Mouse (Mus musculus) induced T-regulatory cell, adult 2 months (primary cell): ENCODE data around the gene Kcnh2.

Source experiments
- DNase-seq: peaks from one replicate; pipeline ENCODE4 v3.0.0-alpha.2; 2012; ENCODE audit warnings: low read depth

Gene Kcnh2

DNA sequence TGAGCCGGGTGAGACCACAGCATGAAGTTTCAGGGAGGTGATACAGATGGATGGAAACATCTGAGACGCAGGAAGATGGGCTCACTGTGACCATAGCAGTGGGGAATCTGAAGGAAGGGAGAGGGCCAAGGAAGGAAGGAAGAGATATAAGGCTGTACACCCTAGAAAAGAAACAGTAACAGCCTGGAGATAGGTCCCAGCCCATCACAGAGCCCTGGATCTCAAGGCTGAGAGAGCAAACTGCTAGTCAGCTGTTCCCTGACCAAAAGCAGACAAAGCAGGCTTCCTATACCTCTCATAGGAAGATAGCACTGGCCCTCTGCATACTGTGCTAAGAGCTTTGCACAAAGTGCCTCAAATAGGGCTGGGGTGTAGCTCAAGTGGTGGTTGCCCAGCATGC is 27.3 kb upstream of the Kcnh2 start:
- no peak for DNase-seq

DNA sequence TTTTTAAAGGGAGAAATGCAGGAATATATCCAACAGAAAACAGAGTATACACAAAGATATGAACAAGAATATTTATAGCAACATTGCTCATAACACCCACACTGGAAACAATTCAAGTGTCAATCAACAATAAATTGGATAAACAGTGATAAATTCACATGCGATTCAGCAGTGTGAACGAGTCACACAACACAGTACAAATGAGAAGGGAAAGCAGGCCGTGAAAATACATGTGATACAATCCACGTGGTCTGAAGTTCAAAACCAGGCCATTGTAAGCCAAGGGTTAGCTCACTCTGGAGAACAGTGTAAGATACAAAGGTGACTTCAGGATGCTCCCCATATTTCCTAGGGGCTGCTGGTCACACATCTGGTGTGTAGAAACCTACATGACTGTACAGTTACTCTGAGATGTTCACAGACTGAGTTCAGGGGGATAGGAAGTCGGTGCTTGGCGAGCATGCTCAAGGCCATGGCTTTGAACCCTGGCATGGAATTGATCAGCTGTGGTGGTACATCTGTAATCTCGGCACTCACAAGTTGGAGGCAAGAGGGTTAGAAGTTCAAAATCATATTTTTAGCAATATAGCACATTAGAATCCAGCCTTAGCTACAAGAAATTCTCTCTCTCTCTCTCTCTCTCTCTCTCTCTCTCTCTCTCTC is 23.4 kb upstream of the Kcnh2 start:
- no peak for DNase-seq

DNA sequence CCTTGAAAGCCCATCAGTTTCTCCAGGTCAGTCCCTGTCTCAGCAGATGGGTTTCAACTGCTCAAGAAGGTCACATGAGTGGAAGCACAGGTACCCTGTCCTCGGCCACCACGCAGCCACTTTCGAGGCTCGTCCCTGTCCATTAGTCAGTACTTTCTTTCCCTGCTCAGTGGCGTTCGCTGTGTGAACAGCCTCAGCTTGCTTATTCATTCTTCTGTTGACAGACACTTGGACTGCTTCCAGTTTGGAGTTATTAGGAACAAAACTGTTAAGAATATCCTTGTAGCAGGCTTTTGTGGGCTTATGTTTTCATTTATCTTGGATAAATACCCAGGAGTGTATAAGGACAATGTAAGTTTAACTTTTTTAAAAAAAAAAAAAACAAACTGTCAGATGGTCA is 22.8 kb upstream of the Kcnh2 start:
- no peak for DNase-seq

DNA sequence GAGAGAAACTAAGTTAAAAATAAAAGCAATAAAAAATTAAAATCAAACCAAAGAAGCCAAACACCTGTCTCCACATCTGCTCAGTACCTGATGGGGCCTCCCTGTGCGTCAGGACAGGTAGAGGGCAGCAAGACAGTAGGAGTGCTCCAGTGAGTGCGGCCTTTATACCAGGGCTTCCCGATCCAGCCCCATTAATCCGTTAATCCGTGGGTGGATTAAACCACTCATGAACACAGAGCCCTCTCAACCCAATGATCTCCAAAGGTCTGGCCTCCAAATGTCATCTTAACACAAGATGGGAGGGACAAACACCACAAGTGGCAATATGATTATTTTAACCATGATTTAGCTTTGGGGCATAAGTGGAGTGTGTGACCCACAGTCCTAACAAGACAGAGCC is 22.4 kb upstream of the Kcnh2 start:
- no peak for DNase-seq

DNA sequence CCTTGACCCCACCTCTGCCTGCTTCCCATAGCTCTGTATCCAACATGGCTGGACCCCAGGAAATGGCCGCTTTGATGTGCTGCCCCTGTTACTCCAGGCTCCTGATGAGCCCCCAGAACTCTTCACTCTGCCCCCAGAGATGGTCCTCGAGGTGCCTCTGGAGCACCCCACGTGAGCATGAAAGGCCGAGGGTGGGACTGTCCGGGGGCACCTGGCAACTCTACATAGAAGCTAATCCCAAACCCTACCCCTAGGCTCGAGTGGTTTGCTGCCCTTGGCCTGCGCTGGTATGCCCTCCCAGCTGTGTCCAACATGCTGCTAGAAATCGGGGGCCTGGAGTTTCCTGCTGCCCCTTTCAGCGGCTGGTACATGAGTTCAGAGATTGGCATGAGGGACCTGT is 18.4 kb upstream of the Kcnh2 start:
- DNase-seq: no peak

DNA sequence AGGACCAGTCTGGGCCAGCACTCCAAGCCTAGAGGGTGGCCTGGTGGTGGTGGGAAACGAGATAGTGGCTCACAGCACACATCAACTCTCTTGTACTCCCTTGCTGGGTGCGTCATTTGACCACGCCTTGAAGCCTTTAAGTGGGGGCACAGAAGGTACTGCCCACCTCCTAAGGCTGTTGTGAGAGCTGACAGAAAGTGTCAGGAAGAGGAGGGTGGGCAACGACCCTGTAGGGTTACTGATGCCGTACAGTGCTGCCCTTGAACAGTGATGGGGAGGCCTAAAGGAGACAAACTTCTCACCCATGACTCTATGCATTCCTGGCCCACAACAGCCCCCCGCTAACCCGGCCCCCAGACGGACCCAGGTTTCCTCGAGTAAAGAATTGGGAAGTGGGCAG is 15.0 kb upstream of the Kcnh2 start:
- DNase-seq: no peak

DNA sequence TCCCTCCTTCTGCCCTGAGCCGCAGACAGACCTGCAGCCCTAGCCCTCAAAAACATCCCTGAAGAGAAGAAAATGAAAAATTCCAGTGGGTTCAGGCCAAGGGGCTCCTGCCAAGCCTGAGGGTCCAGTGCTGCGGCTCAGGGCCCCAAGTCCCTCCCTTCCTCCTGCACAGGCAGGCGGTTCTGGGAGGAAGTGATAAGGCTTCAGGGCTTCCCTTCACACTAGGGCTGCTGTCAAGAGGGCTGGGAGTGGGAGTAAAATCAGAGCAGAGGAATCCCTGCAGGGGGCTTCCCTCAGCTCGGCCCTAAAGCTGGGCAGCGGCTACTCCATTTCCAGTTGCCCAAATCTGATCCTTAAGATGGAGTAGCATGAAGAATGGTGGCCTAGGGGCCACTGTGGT is 14.1 kb upstream of the Kcnh2 start:
- DNase-seq: no peak

DNA sequence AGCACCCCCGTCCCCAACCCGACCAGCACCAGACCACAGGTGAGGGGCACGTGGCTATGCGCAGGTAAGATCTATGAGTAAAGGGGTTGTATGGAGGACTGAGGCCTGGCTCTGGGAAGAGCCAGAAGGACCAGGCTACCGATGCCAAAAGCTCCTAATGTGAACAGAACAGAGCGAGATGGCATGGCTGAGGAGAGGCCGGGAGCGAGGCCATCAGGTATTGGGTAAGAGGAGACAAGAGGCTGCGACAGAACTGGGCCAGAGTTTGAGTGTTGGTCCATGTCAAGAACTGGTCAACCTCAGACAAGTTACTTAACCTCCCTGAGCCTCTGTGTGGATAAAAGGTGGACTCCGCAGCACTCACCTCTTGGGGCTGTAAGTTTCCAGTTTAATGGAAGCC is 13.6 kb upstream of the Kcnh2 start:
- no peak for DNase-seq

DNA sequence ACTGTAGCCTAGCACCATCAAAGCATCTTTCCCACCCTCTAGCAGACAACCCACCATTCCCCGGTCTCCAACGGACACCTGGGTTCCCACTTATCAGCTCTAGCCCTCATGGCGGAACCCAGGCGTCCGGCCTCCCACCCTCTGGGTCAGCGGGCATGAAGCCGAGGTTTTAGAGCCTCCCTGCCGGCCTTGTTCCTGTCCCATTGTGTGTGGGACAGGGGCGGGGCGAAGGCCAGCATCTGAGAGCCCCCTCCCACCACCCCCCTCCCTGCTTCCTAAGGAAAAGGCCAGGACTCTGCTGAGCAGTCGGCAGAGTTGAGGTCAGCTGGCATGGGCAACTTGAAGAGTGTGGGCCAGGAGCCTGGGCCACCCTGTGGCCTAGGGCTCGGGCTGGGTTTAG is 13.1 kb upstream of the Kcnh2 start, which contains the start of gene Nos3:
Gene Nos3, plus strand, starts transcription at position 303 of the 400 bp plus-strand sequence.
- DNase-seq: no peak

DNA sequence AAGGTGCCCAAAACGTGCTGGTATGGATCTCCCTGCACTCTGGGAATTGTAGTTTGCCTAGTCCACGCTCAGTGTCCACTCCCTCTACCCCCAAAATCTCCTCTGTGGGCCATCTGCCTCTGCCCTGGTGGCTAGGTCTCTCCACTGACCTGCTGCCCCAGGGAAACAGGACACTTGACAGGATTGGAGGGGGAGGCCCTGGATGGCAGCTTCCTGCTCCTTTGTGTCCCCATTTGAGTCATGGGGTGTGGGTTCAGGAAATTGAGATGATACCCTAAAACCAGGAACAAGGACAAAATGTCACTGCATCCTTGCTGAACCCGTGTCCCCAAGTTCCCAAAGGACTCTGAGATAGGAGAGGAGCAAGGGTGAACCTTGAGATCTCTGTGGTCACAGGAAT is 12.7 kb upstream of the Kcnh2 start:
- DNase-seq: no peak

DNA sequence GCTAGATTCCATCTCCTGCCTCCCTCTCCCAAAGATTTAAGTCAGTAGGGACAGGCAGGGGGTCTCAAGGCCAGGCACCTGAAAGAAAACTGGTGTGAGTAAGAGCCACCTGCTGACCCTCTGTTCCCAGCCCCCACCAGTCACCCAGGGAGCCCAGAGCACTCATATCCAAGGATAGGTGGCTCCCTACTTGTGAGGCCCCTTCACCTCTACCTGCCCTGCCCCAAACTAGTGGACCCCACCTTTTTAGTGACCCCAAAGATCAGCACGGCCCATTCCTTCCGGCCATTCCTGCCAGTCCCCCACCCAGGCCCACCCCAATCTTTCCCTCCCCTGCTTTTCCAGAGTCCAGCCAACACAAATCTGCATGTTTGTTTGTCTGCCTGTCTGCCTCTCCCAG is 12.1 kb upstream of the Kcnh2 start:
- no peak for DNase-seq

DNA sequence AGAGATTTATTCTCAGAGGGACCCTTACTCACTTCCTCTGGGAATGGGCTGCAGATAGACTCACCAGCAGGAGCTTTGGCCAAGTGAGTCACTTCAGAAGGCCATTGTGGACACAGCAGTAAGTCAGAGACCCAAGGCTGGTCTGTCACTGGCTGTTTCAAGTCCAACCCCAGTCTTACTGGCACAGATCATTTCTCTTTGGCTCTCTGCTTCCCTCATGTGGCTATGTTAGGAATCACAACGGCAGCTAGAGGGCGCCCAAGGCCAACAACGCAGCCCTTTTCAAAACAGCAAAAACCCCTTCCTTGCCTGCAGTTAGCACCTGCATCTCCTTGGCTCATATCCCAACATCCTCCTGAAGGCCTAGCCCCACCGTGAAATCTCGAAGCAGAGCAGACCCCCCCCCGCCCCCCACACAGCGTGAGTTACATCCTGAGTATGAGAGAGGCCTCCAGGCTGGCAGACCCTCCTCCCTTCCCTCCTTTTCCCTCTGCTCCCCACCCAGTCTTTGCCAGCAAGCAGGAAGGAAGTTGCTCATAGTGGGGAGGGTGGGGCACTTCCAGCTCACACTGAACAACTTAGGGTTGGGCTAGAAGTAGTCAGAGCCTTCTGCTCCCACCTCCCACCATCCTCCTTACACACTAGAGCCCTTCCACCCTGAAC is 9.5 kb upstream of the Kcnh2 start:
- DNase-seq: peak; percentile 92

DNA sequence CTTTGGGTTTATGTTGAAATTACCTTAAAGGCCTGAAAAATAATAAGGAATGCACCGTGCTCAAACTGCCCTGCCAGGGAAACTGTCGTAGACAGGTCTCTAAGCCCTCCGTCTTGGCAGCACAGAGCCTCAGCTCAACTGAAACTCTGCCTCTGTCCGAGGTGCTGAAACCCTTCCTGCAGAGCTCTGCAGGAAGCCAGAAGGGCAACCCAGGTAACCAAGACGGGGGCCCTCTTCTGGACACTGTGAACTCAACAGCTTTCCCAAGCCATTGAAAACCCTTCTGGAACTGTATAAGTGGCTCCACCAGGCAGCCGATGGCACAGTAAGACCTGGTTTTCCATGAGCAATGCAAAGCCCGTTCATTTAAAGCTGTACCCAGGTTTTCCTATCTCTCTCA is 6.1 kb upstream of the Kcnh2 start:
- peak; percentile 95 for DNase-seq

DNA sequence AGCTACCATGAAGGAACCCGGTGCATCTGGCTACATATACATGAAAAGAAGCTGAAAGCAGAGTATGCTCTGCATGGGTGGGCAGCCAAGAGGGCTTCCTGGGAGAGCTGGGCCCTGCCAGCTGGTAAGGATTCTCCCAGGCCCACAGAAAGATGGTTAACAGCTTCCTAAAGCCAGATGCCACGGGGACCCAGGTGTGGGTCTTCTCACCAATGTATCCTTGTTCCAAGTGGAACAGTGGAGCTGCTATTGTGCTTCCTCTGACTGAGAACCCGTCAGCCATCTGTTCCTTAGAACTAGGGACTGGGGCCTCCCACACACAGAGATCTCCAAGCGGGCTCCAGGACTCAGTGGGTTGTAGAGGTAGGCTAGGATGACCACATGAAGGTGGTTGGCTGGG is 5.4 kb upstream of the Kcnh2 start:
- no peak for DNase-seq

DNA sequence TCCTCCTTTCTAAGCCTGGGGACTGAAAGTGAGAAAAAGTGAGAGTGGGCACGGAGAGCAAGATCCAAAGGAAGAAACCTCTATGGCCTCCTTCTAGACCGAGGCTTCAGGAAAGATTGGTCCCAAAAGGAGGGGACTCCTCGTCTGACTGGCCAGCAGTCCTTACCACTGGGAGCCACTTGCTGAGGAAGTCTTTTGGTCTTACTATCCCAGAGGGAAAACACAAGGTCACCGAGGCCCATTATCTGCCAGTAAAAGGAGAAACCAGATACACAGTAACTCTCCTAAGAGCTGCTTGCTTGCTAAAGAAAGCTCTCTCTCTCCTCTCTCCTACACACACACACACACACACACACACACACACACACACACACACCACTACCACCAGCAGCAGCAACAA is 1.9 kb upstream of the Kcnh2 start:
- peak; percentile 5 for DNase-seq

DNA sequence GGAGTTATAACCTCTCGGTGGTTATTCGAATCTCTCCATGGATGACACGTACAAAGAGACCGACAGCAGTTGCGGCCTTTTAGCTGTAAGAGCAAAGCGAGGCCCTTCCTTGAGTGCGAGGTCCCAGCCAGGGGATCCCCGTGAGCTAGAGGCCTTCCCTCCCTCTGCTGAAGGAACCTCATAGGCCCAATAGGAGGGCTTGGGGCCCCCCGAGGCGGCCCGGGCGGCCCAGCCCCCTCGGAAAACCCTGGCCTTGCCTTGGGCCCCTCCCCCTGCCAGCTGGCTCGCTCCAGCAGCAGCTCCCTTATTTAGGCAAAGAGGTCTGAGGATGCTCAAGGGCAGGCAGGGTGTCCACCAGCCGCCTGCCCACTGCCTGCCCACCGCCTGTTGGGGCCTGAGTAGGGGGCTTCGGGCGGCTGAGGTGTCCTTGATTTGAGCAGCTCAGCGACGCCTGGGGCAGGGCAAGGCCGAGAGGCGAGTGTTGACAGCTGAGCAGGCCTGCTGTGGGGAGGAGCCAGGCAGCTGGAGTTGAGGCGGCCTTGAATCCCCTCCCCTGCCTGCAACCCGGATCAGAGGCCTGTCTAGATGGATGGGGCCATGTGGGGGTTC is 951 bp upstream of the Kcnh2 start:
- DNase-seq: peak; percentile 31

DNA sequence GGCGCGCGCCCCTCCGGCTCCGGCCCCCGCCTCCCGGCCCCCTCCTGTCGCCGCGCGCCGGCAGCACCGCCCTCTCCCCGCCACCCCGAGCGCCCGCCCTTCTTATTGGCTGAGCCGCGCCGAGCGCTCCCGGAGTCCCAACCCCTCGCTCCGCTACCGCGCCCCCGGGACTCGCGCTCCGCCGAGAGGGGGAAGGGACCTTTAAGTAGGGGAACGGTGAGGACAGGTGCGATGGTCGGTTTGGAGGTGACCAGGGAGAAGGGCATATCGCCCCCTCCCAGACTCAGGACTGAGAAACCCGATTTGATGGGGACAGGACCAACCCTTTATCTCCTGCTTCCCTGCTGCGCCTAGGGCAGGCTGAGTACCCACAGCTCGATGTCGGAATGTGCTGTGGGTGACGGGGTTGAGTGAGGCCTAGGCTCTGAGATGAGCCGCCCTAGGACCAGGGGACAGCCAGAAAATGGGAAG is 332 bp upstream of the Kcnh2 start:
- DNase-seq: peak; percentile 74

DNA sequence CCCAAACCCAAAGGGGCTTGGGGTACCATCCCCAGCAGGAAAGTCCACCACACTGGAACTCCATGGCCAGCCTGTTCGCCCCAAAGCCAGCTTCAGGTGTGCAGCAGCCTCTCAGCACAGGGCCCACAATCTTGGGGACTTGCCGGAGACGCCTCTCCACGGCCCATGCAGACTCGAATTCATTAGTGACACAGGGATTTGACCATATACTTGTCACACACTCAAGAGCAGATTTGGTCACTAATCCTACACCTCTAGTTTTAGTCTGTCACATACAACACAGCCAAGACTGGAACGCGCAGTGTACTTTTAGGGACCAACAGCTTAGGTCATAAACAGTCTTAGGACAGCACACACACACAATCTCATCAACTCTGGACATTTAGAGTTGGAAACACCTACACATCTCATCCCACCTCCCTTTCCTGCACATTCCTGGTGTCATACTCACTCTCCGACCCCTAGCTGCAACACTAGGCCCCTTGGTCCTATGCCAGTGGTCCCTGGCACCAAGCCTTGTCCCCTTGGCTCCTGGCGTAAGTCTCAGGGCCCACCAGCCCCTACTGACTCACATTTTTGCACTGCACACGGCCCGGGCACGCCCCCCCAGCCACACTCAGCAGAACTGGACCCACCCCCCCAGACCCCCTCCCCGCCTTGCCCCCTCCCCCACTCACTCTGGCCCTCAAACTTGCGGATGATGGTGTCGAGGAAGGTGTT is 713 bp downstream of the Kcnh2 start:
- DNase-seq: peak; percentile 23

DNA sequence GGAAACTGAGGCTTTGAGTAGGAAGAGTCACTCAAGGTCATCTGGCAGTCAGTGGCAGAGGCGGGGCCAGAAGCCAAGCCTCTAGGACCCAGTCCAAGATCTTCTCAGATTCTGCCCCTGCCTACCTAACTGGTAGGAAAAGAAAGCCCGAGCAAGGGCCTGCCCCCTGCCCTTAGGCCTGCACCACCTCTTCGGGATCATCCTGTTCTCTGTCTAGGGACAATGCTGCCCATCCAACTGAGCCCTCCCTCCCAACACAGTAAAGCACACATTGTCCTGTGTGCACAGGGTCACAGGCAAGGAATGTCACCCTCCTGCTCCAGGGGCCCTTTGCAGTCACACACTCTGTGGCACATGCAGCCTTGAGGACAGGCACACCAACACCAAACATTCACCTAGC is 1.3 kb downstream of the Kcnh2 start:
- DNase-seq: peak; percentile 9

DNA sequence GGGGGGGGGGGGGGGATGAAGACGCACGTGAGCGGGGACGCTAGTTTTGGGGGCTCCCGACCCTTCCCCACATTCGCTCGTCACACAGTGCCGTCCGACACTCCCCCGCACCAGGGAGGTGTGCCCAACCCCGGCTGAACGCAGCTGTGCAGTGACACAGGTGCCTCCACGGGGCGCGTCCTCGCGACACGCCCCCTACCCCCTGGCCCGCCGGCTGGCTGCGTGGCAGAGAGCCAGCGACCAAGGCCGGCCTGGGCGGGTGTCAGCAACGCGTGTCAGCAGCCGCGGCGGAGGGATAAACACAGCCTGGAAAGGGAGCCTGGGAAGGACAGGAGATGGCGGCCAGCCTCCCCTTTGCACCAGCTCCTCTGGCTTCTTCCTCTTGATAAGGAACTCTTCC is 2.9 kb downstream of the Kcnh2 start:
- no peak for DNase-seq

DNA sequence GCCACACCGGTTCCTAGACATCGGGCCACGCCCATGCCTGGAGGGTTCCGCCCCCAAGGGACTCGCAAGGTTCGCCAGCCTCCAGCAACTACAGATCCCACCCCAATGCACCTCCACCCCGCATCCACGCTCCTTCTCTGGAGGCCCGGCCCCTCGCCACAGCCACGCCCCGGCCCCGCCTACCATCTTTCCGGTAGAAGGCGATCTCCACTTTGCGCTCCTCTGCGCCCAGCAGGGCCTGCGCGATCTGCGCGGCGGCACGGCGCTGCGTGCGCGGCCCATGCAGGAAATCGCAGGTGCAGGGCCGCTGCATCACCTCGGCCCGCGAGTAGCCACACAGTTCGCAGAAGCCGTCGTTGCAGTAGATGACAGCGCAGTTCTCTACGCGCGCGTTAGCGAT is 3.3 kb downstream of the Kcnh2 start:
- peak; percentile 93 for DNase-seq

DNA sequence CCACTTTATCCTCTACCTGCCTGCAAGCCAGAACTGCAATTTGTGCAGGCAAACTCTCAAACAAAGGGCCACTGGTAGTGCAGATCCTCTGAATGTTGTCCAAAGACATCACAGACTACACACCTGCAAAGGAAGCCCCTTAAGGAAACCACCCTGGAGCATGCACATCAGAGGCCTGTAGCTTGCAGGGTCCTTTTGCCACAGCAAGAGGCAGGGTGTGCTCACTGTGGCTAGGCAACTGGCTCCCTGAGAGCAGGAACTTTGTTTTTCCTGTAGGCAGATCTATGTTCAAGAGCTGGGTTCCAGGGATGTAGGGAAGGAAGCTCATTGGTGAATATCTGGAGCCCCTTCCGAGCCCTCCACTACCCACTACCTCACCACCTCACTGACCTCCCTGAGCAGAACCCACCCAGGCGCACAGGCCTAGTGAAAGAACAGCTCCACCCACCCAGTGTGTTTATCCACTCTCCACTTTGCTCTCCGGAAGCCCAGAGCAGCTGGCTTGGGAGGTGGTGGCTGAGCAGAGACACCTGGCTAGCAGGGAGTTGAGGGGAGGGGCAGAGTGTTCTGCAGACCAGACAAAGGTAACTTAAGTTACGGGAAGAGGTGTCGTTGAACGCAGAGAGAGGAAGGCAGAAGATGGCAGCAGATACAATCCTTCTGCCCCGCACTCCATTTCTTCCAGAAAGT is 4.1 kb downstream of the Kcnh2 start:
- DNase-seq: no peak
